Mouse (Mus musculus) lung, adult 2 months (tissue): Measurements from ENCODE around the gene Telo2.

Experiments used
- CTCF ChIP-seq: fragments of 200-500 bp; IDR thresholded peaks from 2 replicates; pipeline ENCODE4 v1.5.1; 2011; ENCODE audit warnings: mild to moderate bottlenecking, low read length, control low read depth; ENCODE audit not compliant: insufficient read depth
- POLR2A ChIP-seq: fragments of 200-500 bp; IDR thresholded peaks from 2 replicates; pipeline ENCODE4 v1.6.1; 2011; ENCODE audit warnings: low read depth, mild to moderate bottlenecking, control low read depth, low read length, borderline replicate concordance; ENCODE audit errors: extremely low read depth

- TF ChIP-seq CTCF: peak; percentile 75
- TF ChIP-seq POLR2A: no peak
Measured at GRCm38 (mm10) chr17:25109578-25109977, 6.2 kb downstream of the Telo2 start.
